Mouse (Mus musculus): ENCODE data around the gene Tcp11.
A peak's percentile ranks its signal among the peaks of the same experiment; 100 is the strongest.

Tcp11 gene

GRCm38 (mm10) chr17:28036813-28037756, 43.4 kb downstream of the Tcp11 start:
- DNase-seq (ENCODE audit: low spot score), result peak; percentile 28

DNA sequence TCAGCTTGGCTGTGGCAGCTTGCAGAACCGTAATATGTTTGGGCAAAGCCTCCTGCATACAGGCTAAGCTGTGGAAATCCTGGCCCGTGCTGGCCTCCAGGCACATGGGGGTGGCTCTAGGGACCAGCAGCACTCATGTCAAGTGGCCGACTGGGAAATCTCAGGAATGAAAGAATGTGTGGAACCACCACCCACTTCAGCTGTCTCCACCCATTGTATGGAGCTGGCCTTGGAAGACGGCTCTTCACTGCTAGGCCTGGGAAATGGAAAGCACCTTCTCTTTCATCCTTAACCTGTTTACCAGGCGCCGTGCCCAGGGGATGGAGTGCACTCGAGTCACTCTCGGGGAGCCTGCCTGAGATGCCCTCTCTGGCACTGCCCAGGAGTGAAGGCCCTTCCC, 45.5 kb downstream of the Tcp11 start:
- no peak for DNase-seq (ENCODE audit: low spot score)

DNA sequence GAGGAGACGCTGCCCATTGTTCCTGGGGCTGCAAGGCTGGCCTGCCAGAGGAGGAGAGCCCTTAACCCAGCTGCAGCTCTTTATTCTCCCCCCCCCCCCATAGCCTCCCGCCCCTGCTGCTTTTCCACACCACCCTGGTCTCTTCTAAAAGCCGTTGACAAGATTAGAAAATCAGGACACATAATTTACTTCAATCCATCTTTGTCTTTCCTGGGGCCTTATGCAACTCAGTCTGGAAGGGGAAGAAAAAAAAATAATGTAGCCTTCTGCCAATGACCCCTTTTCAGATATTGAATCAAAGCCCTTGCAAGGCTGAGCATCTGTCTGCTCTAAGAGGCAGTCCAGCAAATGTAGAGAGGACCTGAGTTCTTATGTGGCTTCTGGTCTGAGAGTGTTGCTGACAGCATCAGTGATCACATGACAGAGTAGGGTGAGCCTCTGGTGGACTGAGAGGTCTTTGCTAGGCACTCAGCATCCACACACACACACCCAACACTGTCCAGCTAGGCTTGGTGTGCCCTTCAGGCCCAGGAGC, 47.3 kb downstream of the Tcp11 start:
- no peak for DNase-seq (ENCODE audit: low spot score)

DNA sequence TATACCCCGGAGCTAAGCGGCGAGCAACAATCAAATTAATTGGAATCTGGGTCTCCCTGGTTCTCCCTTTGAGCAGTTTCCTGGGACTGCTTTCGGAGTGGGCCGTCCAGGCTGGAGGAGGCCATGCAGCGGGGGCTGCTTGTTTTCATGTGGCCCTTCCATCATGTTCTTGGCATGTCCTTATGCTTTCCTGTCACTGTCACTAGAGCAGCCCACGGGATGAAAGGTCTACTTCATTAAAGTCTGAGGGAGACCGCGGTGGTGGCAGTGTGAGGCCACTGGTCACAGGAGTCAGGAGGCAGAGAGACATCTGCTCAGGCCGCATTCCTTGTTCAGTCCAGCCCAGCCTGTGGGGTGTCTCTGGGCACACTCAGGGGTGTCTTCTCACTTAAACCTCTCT, 48.2 kb downstream of the Tcp11 start:
- no peak for DNase-seq (ENCODE audit: low spot score)

- no peak for DNase-seq (ENCODE audit: low spot score)
Measured at GRCm38 (mm10) chr17:28031281-28031941, 49.0 kb downstream of the Tcp11 start.

DNA sequence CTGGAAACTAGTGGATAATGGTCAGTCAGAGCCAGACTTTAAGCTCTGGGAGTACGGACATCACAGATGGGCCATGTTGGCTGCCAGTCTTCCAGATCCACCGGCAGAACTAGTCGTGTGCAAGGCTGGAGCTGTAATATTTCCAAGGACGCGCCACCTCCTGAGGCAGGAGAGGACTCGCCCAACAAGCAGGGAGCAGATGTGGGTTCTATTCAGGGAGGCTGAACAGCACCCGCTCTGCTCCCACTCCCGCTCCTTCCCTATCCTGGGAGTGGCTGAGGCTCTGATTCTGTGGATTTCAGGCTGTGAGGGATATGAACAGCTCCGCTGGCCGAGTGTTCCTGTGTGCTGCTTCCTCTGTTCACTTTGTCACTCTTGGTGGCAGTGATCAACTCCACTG, 50.0 kb downstream of the Tcp11 start:
- no peak for DNase-seq (ENCODE audit: low spot score)

DNA sequence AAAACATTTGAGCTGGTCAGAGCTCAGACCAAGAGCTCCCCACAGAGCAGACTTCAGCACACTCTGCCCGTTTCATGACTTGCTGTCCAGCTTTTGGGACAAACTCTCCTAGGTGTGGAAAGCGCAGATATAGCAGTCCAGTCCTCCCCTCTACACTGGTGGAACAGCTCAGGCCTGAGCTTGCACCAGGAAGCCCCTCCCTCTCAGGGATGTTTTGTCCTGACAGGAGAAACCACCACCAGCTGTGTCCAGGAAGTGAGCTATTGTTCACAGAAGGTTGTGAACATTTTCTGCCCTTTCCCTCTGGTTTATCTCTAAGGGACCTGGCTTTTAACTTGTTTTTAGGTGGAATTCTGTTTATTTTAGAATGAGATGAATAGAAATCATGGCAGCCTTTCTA, 51.1 kb downstream of the Tcp11 start:
- peak; percentile 37 for DNase-seq (ENCODE audit: low spot score)

DNA sequence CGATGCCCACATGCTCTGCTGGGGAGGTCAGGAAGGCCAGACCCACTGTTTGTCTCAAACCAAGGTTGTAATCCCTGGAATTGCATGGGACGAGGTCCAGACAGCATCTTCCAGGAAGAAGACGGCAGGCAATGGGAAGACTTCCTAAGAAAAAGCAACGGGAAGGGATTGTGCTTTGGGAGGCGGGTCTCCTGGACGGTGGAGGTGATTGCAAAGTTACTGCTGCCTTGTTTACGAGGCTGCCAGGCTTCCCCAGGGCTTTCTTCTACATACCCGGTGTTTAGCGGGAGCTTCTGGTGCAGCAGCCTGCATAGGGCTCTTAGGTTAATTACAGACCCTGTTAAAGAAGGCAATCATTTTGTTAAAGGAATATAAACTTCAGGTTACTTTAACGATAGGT, 52.2 kb downstream of the Tcp11 start:
- no peak for DNase-seq (ENCODE audit: low spot score)

GRCm38 (mm10) chr17:28027197-28027596, 53.2 kb downstream of the Tcp11 start:
- DNase-seq (ENCODE audit: low spot score), result no peak

DNA sequence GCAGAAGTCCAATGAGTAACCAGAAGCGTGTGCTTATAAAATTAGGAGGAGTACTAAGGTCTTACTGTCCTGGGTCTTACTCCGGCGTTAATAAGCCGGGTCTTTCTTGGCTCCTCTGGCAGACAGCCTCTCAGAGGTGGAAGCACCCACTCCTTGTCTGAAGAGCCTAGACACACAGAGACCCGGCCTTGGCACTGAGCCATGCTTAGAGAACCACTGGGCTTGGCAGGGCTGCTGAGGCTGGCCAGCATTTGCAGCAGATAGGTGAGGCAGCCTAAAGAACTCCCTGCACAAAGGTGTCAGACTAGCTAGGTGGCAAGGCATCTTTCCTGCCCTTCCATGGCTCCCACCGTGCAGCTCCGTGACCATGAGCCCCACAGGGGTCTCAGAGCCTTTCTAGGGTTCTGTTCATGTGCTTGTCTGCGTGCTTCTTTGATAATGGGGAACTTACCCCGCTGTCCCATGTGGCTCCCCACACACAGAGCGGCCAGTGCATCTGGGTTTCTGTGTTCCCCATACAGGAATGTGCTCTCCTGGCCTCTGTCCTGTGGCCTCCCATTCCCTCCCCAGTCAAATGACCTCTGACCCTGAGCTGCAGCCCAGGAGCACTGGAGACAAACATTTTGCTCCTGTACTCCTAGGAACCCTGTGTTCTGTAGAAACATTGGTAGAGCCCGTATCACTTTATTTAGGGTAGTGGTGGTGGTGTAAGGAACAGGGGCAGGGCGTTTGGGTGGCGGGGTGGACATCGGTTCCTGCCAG, 54.1 kb downstream of the Tcp11 start:
- no peak for DNase-seq (ENCODE audit: low spot score)

- DNase-seq (ENCODE audit: low spot score), result no peak
Measured at GRCm38 (mm10) chr17:28025541-28025961, 54.9 kb downstream of the Tcp11 start.

DNA sequence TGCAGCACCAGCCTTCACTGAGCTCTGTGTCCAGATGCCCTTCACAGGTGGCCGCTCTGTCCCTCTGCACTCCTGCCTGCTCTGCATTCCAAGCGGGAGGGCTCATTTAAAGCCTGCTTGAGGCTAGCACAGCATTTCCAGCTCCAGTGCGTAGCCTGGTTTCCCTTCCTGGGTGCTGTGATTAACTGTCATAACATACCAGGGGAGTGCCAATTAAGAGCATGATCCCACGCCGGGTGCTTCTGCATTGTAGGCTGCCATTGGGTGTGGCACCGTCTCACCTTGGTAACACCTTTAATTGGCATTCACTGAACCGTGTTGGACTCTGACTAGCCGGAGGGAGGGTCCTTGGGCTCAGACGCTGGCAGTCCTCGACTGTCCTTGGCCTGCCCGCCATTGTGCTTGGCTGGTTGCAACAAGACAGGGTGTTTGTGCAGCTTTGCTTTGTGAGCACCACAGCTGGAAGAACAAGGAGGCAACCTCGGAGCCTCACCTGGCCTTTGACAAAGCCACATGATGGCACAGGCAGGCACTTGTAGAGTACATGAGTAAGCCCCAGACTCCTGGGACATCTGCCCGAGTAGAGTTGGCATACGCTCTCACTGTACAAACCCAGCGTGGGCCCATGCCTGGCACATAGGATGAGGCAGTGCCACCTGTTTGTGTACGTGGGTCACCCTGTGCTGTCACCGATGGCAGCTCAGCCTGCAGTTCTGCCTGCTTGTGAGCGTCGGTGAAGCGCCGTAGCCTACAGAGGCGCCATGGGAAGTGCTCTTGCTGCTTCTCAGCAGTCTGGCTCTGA, 57.4 kb downstream of the Tcp11 start:
- no peak for DNase-seq (ENCODE audit: low spot score)

DNA sequence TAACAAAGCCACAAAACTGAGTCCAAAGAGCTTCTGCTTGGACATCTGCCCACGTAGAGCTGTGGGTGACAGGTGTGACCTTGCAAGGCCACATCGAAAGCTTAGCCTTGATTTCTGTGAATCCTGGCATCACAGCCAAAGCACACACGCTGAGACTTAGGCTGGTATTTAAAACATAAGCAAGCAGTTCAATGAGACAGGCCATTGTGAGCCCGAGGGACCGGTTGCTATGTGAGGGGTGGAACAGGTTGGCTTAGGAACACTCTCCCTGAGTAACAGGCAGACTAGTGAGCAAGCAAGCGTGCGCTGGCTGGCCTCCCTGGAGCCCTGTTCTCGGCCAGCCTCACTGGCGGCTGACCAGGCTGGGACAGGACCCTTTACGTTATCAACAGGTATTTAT, 58.5 kb downstream of the Tcp11 start:
- DNase-seq (ENCODE audit: low spot score), result no peak

- no peak for DNase-seq (ENCODE audit: low spot score)
Measured at GRCm38 (mm10) chr17:28019785-28020696, 60.4 kb downstream of the Tcp11 start.

GRCm38 (mm10) chr17:28018776-28019175, 61.7 kb downstream of the Tcp11 start:
- no peak for DNase-seq (ENCODE audit: low spot score)

- DNase-seq (ENCODE audit: low spot score), result peak; percentile 50
Measured at GRCm38 (mm10) chr17:28018344-28018743, 62.1 kb downstream of the Tcp11 start.
